Mouse (Mus musculus) heart, embryonic 15.5 days (tissue): ENCODE measurements at regions not wholly inside any gene's neighbourhood (a gene's known extent, or its start where the extent isn't known, plus 50 kb on each side); places are given as distances from the start of the nearest gene placed in this dataset.
"Not testable (repeated sequence)": the region's sequence is repeated elsewhere in the genome, so short reads cannot be mapped to it uniquely, and the experiment has no call there.

ENCODE experiments used
- ATAC-seq: fragments of 200-750 bp; cut with Nextera tagmentation; replicated peaks from 2 replicates; pipeline ENCODE4 v1.8.0; 2017; ENCODE audit warnings: low read depth, moderate TSS enrichment; ENCODE audit not compliant: insufficient number of reproducible peaks, insufficient read depth, low FRiP score
- H3K27ac ChIP-seq: fragments of 300-500 bp; sonication (generic); 2 replicates; pipeline ENCODE4 v1.5.1; 2015; ENCODE audit warnings: mild to moderate bottlenecking, inconsistent platforms
- H3K27me3 ChIP-seq: fragments of 300-500 bp; sonication (generic); 2 replicates; pipeline ENCODE4 v1.6.1; 2015; ENCODE audit warnings: inconsistent platforms
- H3K36me3 ChIP-seq: fragments of 300-500 bp; sonication (generic); 2 replicates; pipeline ENCODE4 v1.6.1; 2015; ENCODE audit warnings: mild to moderate bottlenecking, inconsistent platforms
- H3K4me1 ChIP-seq: fragments of 300-500 bp; sonication (generic); replicated peaks from 2 replicates; pipeline ENCODE4 v1.6.1; 2015; ENCODE audit warnings: inconsistent platforms
- H3K4me2 ChIP-seq: fragments of 300-500 bp; sonication (generic); 2 replicates; pipeline ENCODE4 v1.6.1; 2015; ENCODE audit warnings: inconsistent platforms, mild to moderate bottlenecking, moderate library complexity
- H3K4me3 ChIP-seq: fragments of 300-500 bp; sonication (generic); 2 replicates; pipeline ENCODE4 v1.5.1; 2015; ENCODE audit warnings: mild to moderate bottlenecking, inconsistent platforms
- H3K9ac ChIP-seq: fragments of 300-500 bp; sonication (generic); 2 replicates; pipeline ENCODE4 v1.6.1; 2015; ENCODE audit warnings: mild to moderate bottlenecking, inconsistent platforms
- H3K9me3 ChIP-seq: fragments of 300-500 bp; sonication (generic); replicated peaks from 2 replicates; pipeline ENCODE4 v1.6.1; 2016; ENCODE audit warnings: inconsistent platforms
- WGBS: fragments of 180-500 bp; shearing (Covaris S2); methylation state at CpG from one replicate; pipeline ENCODE4 v1.1.7; 2015; ENCODE audit warnings: mixed read lengths; 5-methylcytosine and 5-hydroxymethylcytosine counted together

GRCm38 (mm10) chr2:78023416-78023815 is 77.2 kb upstream of the Cwc22 start:
- no peak for ATAC-seq
- Histone ChIP-seq H3K4me2 (no peak overlapping the region), H3K4me1 (no peaks in the 10 kb centered on the region), H3K36me3 (no peaks in the 10 kb centered on the region), H3K4me3 (no peak overlapping the region), H3K9ac (no peak overlapping the region), H3K9me3 (no peaks in the 10 kb centered on the region), H3K27me3 (no peaks in the 10 kb centered on the region), H3K27ac (no peak overlapping the region)
- WGBS: 72% methylated on average over 2 of the region's 2 CpGs

DNA sequence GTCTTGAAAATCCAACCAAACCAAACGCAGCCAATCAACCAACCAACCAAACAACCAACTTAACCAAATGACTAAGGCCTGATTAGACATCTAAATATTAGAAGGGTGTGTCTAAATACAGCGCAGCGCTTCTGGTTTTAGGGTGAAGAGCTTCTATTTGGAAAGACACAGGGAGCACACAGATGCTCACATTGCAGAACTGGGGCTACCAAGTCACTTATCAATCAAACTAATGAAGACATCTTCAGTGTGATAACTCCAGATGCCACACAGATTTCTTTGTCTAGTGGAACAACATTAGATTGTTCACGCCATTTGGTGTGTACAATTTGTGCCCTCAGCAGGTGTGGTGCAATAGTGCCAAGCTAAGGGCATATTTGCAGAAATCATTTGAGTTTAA is 76.6 kb upstream of the Cwc22 start:
- H3K9ac ChIP-seq: no peak overlapping the region
- no peaks in the 10 kb centered on the region for H3K36me3 ChIP-seq
- H3K9me3 ChIP-seq: no peaks in the 10 kb centered on the region
- ATAC-seq: no peak
- H3K4me1 ChIP-seq: no peaks in the 10 kb centered on the region
- WGBS: 69% methylated on average over 4 of the region's 4 CpGs
- H3K27ac ChIP-seq: no peak overlapping the region
- H3K4me2 ChIP-seq: no peak overlapping the region
- no peak overlapping the region for H3K4me3 ChIP-seq
- H3K27me3 ChIP-seq: no peaks in the 10 kb centered on the region

DNA sequence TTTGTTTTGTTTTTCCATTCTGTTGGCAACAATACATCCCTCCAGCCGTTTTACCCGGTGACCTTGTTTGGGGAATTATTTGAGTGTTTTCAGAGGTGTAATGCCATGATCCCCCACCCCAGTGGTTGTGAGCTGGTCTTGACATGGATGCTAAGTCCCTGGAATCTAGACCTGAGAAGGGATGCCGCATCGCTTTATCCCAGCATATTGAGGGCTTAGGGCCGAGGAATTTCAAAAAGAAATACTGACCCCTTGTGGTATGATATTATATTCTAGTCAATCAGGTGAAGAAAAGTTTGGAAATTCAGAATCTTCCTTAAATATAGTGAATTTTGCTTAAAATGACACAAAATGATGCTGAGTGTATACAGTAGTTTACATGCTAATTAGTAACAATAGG is 75.7 kb upstream of the Cwc22 start:
- WGBS: 27% methylated on average over 5 of the region's 5 CpGs
- Histone ChIP-seq H3K9ac (no peak overlapping the region), H3K36me3 (no peaks in the 10 kb centered on the region), H3K27ac (no peak overlapping the region), H3K27me3 (no peaks in the 10 kb centered on the region), H3K4me3 (no peak overlapping the region), H3K4me2 (no peak overlapping the region), H3K4me1 (no peaks in the 10 kb centered on the region), H3K9me3 (no peaks in the 10 kb centered on the region)
- no peak for ATAC-seq

DNA sequence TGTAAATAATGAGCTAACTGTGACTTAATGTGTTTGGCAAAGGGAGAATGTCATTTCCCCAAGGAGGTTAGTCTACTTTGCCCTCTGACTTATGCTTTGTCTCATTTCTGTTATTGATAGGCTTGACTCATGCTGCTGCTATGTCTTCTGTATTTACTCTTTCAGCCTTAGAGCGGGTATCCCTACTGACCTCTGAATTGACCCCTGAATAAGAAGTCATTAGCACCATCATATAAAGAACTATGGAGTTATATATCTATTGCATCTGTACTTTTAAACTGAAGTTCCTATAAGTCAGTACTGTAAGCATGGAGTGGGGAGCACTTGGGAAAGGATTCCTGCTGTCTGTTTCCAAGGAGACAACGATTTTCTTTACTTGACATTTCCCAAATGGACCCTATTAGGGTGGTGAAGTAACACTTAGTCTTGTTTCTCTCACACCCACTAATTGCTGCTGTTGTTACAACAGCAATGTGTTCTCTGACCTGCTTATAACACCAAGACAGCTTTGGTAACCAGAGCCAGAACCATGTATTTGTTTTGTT is 75.3 kb upstream of the Cwc22 start:
- H3K27ac ChIP-seq: no peak overlapping the region
- H3K9me3 ChIP-seq: no peaks in the 10 kb centered on the region
- ATAC-seq: no peak
- 61% methylated on average over 2 of the region's 2 CpGs for WGBS
- no peak overlapping the region for H3K9ac ChIP-seq
- H3K4me2 ChIP-seq: no peak overlapping the region
- H3K36me3 ChIP-seq: no peaks in the 10 kb centered on the region
- H3K4me1 ChIP-seq: no peaks in the 10 kb centered on the region
- H3K27me3 ChIP-seq: no peaks in the 10 kb centered on the region
- H3K4me3 ChIP-seq: no peak overlapping the region

DNA sequence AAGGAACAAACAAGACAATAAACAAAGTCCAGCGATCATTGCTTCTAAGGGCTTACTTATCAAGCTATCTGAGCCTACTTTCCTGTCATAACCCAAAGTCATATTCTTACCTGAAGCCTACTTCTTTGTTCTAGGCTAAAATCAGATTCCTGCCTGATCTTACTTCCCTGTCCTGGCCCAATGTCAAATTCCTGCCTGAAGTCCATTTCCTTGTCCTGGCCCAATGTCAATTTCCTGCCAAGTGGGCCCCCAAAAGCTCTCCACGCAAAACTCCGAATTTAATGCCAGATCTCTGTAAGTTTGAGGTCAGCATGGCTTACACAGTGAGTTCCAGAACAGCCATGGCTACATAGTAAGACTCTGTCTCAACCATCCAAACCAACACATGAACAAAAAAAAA is 74.3 kb upstream of the Cwc22 start:
- no peaks in the 10 kb centered on the region for H3K9me3 ChIP-seq
- H3K4me3 ChIP-seq: no peak overlapping the region
- no peak overlapping the region for H3K4me2 ChIP-seq
- 70% methylated on average over 3 of the region's 3 CpGs for WGBS
- H3K4me1 ChIP-seq: no peaks in the 10 kb centered on the region
- ATAC-seq: no peak
- no peaks in the 10 kb centered on the region for H3K27me3 ChIP-seq
- H3K27ac ChIP-seq: no peak overlapping the region
- H3K9ac ChIP-seq: no peak overlapping the region
- H3K36me3 ChIP-seq: no peaks in the 10 kb centered on the region

DNA sequence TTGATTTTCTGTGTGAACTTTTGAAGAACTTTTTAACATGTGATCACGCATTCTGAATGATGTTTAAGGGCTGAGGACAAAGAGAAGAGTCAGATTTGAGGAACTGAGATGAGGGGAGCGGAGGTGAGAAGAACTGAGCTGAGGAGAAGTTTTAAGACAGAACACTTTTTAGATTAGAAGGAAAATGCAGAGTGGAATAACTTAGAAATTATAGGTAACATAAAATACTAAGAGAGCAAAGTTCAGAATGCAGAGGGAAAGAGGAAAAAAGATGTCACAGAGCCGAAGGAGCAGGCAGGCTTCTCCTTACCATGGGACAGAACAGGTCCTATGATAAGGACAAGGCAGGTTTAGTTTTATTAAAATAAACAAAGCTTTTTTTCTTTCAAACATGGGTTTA is 73.7 kb upstream of the Cwc22 start:
- no peak overlapping the region for H3K9ac ChIP-seq
- ATAC-seq: no peak
- H3K4me1 ChIP-seq: no peaks in the 10 kb centered on the region
- H3K27me3 ChIP-seq: no peaks in the 10 kb centered on the region
- H3K36me3 ChIP-seq: no peaks in the 10 kb centered on the region
- no peak overlapping the region for H3K4me2 ChIP-seq
- 85% methylated on average over 3 of the region's 3 CpGs for WGBS
- H3K9me3 ChIP-seq: no peaks in the 10 kb centered on the region
- no peak overlapping the region for H3K27ac ChIP-seq
- H3K4me3 ChIP-seq: no peak overlapping the region

GRCm38 (mm10) chr2:78012441-78012840 is 66.3 kb upstream of the Cwc22 start:
- ATAC-seq: not testable (repeated sequence)
- WGBS: 96% methylated on average over 6 of the region's 6 CpGs

GRCm38 (mm10) chr2:78011821-78012220 is 65.6 kb upstream of the Cwc22 start:
- no peak overlapping the region for H3K4me3 ChIP-seq
- H3K36me3 ChIP-seq: no peaks in the 10 kb centered on the region
- H3K4me2 ChIP-seq: no peak overlapping the region
- no peak overlapping the region for H3K27ac ChIP-seq
- H3K9ac ChIP-seq: no peak overlapping the region
- H3K9me3 ChIP-seq: no peaks in the 10 kb centered on the region
- H3K4me1 ChIP-seq: no peaks in the 10 kb centered on the region
- ATAC-seq: no peak
- no peaks in the 10 kb centered on the region for H3K27me3 ChIP-seq
- WGBS: 84% methylated on average over 2 of the region's 2 CpGs

More at GRCm38 (mm10) chr2:78012441-78012840, 66.3 kb upstream of the Cwc22 start:
- not testable (repeated sequence) for H3K27ac ChIP-seq, H3K9me3 ChIP-seq, H3K9ac ChIP-seq, H3K36me3 ChIP-seq, H3K4me2 ChIP-seq, H3K27me3 ChIP-seq, H3K4me1 ChIP-seq, H3K4me3 ChIP-seq

DNA sequence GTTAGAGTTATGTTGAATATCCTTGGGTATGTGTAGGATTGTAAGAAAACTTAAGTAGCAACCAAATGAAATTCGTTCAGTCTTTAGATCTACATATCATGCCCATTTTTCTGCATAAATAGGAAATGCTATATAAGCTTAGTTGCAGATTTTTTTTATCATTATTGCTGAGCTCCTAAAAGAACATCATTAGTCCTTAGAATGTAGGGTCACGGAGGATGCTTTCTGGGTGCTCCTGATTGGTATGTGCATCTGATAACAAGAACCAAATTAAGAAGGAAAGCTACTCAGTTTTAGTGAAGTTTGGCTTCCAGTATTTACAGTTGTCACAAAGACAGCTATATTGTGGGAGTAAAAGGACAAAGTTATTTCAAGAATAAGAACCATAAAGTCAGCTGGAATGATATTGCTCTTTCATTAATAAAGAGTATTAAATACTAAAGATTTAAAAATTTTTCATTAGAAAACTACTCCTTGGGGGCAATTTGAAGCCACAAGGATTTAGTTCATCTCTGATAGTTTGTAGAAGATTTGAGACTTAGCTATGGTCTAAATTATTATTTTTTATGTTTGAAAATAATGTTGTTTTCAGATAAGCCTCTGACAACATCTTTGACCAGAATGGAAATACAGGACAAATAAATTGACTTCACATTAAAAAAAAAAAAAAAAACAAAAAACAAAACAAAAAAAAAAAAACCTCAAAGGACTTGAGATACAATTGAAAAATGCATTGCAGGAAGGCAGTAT is 65.1 kb upstream of the Cwc22 start:
- Histone ChIP-seq H3K27ac (no peak overlapping the region), H3K4me3 (no peak overlapping the region), H3K4me1 (no peaks in the 10 kb centered on the region), H3K4me2 (no peak overlapping the region), H3K27me3 (no peaks in the 10 kb centered on the region), H3K9ac (no peak overlapping the region), H3K36me3 (no peaks in the 10 kb centered on the region), H3K9me3 (no peaks in the 10 kb centered on the region)
- 72% methylated on average over 2 of the region's 2 CpGs for WGBS
- no peak for ATAC-seq

GRCm38 (mm10) chr2:78010066-78010690 is 64.0 kb upstream of the Cwc22 start:
- Histone ChIP-seq H3K4me1 (no peaks in the 10 kb centered on the region), H3K36me3 (no peaks in the 10 kb centered on the region), H3K9ac (no peak overlapping the region), H3K4me2 (no peak overlapping the region), H3K27ac (no peak overlapping the region), H3K27me3 (no peaks in the 10 kb centered on the region), H3K4me3 (no peak overlapping the region), H3K9me3 (no peaks in the 10 kb centered on the region)
- ATAC-seq: no peak
- WGBS: 83% methylated on average over 5 of the region's 5 CpGs

GRCm38 (mm10) chr2:78008094-78008493 is 61.9 kb upstream of the Cwc22 start:
- Histone ChIP-seq H3K27ac (no peak overlapping the region), H3K4me3 (no peak overlapping the region), H3K36me3 (no peaks in the 10 kb centered on the region), H3K9ac (no peak overlapping the region), H3K27me3 (no peaks in the 10 kb centered on the region), H3K4me2 (no peak overlapping the region), H3K4me1 (no peaks in the 10 kb centered on the region), H3K9me3 (no peaks in the 10 kb centered on the region)
- ATAC-seq: no peak
- 88% methylated on average over 1 of the region's 1 CpGs for WGBS
